Mouse (Mus musculus): ENCODE data around the gene Dusp13.

Gene Dusp13

DNA sequence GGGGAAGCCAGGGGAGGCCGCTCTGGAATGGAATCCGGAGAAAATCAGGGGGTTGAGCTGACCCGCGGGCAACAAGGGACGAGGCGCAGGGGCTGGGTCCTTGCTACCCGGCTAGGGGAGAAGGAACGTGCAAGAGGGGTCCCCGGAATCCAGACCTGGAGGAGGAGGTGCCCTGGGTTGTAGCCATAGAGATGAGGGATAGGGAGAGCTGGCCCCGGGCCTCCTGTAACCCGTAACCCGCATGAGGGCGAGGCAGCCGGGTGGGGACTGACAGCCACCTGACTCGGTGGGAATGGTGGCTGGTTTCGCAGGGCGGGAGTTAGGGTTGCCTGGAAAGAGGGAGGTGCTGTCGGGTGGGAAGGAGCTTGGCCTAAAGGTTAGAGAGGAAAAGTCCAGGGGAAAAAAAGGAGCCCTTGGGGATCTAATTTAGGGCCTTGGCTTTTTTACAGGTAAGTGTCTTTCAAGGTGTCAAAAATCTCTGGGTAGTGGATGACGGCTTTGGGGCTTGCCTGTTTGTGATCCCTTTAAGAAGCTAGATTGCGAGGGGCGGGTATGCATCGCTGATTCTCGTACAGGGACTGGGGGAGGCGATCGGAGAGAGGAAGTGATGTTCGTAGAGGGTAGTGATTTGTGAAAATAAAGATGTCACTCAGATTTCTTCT is at the start of gene Dusp13:
Dusp13 (minus strand) TSS at position 301 of the 662 bp plus-strand sequence.
- DNase-seq (ENCODE audit: inconsistent ontology term) = peak; percentile 82

DNA sequence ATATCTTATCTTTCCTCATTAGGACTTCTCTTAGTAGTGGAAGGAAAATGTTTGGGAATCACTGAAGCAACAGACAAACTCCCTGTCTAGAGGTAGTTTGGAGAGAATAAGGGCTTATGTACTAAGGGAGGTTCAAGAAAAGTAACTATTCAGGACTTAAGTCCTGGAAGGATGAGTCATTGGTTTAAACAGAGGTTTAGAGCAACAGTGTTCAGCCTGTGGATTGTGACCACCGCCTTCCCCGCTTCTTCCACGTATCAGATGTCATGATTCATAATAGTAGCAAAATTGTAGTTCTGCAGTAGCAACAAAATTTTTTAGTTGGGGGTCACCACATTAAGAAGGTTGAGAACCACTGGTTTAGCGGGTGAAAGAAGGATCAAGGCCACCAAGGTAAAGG is 49.7 kb upstream of the Dusp13 start:
- no peak for DNase-seq (ENCODE audit: inconsistent ontology term)

DNA sequence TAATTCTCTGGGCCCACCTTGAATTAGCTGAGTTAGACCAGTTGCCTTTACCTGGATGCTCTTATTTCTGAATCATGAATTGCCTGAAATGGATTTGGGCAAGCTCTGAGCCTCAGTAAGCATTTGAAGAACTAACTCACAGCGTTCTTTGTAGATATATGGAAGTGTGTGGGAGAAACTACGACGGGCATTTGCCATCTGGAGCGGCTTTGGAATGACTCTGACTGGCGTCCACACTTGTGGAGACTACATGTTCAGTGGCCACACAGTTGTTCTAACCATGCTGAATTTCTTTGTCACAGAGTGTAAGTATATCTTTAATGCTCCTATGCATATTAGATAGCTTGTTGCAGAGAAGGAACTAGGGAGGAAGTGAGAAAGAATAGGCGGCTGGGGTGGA is 41.3 kb upstream of the Dusp13 start:
- no peak for DNase-seq (ENCODE audit: inconsistent ontology term)

DNA sequence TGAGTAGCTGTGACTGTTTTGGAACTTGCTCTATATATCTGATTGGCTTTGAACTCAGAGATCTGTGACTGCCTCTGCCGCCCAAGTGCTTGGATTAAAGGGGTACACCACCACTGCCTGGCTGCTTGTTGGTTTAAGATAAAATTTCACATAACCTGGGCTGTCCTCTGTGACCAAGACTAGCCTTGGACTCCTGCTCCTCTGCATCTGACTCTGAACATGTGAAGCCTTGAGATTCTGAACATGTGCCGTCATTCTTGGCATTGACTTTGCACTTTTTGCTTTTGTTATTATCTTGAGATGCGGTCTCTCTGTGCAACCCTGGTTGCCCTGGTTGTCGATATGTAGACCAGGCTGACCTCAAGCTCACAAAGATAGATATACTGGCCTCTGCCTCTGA is 40.7 kb upstream of the Dusp13 start:
- DNase-seq (ENCODE audit: inconsistent ontology term) = no peak

DNA sequence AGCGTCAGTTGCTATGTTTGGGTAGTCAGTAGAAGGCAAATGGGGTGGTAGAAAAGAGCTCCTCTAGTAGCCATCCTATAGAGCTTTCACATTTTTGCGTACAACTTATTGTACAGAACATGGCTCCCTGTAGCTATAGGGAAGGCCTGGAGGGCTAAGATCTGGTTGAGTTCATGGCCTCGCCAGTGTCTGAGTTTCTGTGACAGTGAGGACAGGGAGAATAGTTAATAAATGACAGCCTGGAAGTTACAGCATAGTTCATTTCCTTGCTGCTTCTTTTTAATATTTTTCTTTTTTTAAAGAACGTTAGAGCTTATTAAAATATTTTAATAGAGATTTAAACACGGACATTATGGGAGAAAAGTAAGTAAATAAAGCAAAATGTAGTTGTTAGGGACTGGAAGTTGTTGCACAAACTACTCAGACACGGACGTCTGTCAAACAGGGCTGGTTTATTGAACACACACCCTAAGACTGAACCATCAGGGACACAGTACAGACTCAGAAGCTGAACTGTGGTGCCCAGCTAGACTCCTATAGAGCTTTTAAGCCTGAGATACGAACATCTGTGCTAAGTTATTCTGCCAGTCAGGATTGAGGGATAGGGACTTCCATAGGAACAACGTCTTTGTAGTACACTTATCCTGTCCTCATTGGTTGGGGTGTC is 39.7 kb upstream of the Dusp13 start:
- DNase-seq (ENCODE audit: inconsistent ontology term) = no peak

DNA sequence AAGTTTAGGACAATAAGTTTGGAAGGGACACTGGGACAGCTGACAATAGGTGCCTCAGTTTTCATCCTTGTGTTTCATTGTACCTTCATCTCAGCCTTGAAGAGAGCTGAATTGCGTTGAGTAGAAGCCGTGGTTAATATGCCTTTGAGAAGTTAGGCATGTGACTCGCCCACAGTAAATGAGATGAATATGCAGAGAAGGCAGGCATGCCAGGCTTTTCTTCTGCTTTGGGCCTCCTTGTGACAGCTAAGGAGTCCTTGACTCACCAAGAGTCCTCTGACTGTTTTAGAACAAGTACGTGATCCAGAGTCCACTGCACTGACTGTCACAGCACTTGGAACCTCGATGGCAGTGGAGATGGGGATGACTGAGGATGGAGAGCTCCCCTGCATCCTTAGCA is 37.1 kb upstream of the Dusp13 start:
- DNase-seq (ENCODE audit: inconsistent ontology term) = no peak

DNA sequence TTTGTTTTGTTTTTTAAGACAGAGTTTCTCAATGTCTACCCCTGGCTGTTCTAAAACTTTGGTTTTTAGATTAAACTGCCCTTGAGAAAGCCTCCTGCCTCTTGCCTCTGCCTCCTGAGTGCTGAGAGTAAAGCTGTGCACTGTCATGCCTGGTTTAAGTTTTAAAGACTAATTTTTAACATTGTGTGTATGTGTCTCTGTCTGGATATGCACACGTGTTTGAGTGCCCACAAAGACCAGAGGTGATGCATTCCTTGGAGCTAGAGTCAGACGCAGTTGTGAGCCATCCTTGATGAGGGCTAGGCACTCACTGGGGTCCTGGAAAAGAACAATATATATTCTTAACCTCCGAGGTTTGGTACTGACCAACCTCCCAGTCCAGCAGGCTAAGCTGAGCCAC is 36.4 kb upstream of the Dusp13 start:
- no peak for DNase-seq (ENCODE audit: inconsistent ontology term)

DNA sequence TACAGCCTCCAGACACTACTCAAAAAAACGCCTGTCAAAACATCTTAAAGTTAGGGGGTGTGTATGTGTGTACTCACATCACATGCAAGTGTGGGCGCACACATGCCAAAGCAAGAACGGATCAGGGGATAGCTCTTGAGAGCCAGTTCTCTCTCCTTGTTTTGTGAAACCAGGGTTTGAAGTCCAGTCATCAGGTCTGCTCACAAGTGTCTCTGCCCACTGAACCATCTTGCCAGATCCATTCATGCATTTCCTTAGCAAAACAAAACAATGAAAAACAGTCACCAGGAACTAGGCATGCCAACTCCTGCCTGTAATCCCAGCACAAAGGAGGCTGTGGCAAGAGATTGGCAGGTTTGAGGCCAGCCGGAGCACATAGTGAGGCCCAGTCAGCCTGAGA is 35.5 kb upstream of the Dusp13 start:
- DNase-seq (ENCODE audit: inconsistent ontology term) = no peak

DNA sequence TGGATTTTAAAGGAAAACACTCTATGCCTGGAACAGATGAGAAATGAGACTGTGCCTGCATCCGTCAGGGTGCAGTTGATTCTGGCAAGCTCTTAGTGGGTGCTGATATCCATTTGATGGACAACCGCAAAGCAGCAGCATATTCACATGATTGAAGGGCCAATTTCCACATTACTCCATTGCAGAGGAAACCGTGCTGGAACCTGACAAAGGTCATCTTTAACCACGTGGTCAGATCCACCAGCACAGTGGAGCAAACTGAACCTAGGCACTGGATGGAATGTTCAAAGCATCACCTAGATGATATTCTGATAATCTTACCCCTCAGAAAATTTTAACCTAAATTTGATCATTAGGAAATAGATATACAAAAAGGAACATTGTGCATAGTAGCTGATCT is 25.2 kb upstream of the Dusp13 start:
- no peak for DNase-seq (ENCODE audit: inconsistent ontology term)

DNA sequence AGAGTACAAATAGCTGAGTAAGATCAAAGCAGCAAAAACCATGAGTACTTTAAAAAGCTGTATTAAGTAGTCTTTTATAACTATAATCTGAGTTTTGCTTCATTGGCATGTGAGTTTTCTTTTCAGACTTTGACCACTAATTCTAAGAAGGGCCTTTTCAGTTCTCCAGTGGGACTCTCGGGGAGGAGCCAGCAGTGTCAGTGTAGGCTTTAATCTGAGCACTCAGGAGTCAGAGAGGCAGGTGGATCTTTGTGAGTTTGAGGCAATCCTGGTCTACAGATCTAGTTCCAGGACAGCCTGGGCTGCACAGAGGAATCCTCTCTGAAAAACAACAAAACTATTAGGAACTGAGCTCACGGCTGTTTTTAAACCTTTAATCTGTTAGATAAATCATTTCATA is 23.0 kb upstream of the Dusp13 start:
- no peak for DNase-seq (ENCODE audit: inconsistent ontology term)

DNA sequence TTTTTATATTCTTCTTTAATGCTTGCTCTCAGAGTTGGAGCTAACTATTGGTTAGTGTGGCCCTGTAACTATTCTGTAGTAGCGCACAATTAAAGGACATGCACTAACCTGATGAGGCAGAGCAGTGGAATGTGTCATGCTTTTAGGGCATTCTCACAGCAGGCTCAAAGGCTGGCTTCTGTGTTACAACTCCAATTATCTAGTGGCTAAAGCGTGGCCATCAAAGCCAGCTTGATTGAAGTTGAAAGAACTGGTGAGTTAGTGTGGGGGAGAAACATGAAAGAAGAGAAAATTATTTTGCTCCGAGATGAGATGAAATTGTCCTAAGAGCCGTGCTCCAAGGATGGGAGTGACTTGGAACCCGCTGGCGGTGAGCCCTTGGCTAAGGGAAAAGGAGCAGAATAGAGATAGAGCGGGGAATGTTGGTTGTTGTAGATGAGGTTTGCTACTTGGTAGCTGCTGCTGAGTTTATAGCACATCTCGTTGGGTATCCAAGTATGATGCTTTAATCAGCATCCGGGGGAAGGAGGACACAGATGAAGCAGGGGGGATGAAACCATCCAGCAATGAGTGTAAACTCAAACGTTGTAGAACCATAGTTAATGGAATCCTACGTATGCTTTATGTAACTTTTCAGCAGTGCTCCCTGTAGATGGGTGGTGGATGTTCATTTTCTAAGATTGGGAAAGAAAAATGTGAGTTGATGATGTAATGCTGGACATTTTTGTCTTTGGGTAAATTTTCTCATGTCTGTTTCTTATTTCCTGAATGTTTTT is 21.7 kb upstream of the Dusp13 start:
- peak; percentile 94 for DNase-seq (ENCODE audit: inconsistent ontology term)

DNA sequence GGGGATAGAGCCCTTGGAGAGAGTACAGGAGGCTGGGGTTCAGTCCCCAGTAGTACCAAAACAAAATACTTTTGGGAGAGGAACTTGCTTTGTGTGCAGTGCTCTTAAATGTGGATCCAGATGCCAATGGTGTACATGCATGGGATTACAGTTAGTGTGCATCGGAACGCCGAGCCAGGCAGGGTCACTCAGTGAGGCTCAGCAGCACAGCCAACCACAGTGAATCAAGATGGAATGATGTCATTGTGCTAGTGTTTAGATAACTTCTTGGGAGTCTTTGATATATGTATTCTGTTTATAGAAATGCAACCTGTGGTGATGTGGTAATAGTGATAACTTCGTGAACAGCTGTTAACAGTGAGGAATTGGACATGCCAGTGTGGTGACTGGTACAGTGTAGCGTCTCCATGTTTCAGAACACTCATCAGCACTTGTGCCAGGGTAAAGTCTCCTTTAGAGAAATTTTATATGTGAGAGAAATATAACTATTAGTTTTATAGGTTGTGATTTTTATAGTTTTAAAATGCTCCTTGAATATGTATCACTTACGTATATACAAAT is 15.5 kb upstream of the Dusp13 start:
- no peak for DNase-seq (ENCODE audit: inconsistent ontology term)

DNA sequence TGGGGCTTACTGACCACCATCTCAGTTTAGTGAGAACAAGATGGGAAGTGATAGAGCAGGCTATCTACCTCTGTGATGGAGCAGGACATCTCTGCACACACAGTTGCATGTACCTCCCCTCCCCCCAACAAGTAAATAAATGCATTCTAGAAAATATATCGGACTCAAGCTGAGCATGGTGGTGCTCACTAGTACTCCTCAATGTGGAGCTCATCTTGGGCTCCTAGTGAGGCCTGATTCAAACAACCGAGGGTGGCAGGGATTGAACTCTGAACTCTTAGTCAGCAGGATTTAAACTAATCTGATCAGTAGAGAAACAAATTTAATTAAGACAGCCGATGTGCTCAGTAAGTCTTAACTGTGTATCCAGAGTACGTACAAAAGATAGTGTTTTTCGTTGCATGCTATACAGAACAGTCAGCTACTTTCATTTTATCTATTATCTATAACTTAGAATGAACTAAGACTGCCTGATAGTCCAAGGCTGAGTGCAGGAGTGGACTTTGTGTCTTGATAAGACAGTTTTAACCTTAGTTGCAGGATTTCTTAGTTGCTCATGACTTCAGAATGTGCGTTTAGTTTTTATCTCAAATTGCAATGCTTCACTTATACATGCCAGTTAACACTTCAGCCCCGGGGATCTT is 14.9 kb upstream of the Dusp13 start:
- DNase-seq (ENCODE audit: inconsistent ontology term) = no peak

DNA sequence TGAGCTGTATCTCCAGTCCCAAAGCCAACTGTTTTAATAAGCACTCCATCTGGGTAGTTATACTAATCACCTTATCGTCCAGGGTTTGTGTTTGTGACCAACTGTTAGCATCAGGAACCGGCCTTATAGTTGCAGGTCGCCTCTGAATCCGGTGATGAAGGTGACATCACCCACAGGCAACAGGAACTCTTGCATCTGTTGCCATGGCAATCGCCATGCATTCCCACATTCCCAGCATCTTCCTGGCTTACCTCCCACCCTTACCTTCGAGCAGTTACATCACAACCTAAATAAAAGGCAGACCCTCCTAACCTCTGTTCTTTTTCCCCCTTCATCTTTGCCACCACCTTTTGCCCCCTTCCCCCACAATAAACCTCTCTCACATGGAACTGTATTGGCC is 13.7 kb upstream of the Dusp13 start:
- no peak for DNase-seq (ENCODE audit: inconsistent ontology term)

DNA sequence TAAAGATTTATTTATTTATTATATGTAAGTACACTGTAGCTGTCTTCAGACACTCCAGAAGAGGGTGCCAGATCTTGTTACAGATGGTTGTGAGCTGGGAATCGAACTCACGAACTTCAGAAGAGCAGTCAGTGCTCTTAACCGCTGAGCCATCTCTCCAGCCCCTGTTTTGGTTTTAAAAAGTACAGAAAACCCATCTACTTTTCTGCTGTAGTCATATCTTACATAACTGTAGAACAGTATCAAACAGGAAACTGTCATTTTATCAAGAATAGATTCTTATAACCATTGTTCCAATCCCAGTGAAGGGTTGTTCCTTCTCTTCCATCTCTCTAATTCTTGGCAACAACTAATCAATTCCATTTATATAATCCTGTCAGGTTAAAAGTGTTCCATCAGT is 12.8 kb upstream of the Dusp13 start:
- DNase-seq (ENCODE audit: inconsistent ontology term) = no peak

DNA sequence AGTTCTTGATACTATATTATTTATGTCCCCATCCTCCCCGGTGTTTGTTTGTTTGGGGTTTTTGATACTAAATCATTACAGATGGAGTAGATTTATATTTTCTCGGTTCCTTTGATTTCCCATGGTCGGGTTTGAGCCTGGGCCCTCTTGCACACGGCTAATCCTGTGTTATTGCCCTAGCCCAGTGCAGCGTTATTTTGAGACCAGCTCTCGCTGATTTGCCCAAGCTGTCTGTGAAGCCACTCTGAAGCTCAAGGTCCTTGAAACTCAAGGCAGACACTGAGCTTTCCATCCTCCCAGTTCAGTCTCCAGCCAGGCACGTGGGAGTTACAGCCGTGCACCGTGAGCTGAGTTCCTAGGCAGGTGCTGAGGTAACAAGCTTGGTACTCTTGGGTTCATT is 10.6 kb upstream of the Dusp13 start:
- DNase-seq (ENCODE audit: inconsistent ontology term) = no peak

DNA sequence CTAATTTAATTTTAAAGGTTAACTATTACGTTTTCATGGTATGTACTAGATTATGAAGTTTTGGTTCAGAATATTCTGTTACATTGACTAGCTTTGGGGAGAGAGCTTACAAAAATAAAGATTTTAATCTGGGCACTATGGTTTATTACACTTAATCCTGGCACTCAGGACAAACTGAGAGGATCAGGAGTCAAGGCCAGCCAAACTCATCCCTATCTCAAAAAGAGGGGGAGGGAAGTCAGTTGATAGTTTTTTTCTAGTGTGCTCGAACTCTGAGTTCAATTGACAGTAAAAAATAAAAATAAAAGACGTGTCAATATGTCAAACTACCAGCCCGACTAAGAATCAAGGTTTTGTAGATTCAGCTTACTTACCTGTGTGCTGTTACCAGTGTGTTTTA is 2.4 kb upstream of the Dusp13 start:
- no peak for DNase-seq (ENCODE audit: inconsistent ontology term)

DNA sequence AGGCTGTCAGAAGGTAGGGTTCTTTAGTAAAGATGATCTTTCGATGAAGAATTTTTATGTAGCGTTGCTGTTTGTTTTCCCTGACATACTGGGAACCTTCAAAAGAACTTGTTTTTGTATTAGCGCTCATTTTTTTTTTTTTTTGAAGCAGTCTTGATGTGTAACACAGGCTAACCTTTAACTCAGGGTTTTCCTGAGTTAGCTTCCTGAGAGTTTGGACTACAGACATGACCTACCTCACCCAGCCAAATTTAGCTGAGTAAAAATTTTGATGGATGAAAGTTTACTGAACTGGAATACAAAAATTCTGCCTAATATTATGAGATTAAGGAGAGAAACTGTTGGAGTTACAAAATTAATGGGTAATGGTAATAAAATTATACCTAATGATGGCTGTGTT is 1.4 kb upstream of the Dusp13 start:
- DNase-seq (ENCODE audit: inconsistent ontology term) = no peak

DNA sequence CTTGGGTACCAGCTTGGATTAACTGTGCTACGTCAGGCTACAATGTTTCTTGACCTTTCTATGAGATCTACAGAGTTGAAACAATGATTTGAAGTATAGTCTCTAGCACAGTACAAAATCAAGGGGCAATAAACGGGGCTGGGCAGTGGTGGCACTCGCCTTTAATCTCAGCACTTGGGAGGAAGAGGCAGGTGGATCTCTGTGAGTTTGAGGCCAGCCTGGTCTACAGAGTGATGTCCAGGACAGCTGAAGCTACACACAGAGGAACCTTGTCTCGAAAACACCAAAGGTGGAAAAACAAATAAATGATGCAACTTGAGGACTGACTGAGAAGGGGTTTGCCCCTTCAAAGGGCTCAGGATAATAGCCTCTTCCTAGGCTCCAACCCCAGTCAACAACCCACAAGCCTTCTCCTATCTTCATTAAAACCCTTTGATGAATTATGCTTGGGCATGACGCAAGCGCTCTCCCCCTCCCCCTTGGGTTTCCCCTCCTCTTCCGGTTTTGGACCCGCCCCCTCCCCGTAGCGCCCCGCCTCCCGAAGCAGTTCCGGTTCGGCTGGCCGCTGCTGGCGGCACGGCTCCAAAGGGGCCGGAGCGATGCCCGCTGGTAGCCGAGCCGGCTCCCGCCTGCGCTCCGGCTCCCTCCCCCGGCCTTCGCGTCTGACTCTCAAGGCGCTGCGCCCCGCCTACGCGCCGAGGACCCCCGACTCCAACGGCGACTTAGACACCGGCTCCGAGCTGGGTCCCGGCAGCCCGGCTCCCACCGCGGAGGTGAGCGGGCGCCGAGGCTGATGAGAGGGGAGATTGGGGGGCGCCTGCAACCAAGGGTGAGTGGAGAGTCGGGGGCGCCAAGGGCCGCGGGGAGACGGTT is 737 bp downstream of the Dusp13 start, which contains the start of gene Samd8:
Samd8 (plus strand) TSS at position 524 of the 873 bp plus-strand sequence.
- peak; percentile 95 for DNase-seq (ENCODE audit: inconsistent ontology term)

DNA sequence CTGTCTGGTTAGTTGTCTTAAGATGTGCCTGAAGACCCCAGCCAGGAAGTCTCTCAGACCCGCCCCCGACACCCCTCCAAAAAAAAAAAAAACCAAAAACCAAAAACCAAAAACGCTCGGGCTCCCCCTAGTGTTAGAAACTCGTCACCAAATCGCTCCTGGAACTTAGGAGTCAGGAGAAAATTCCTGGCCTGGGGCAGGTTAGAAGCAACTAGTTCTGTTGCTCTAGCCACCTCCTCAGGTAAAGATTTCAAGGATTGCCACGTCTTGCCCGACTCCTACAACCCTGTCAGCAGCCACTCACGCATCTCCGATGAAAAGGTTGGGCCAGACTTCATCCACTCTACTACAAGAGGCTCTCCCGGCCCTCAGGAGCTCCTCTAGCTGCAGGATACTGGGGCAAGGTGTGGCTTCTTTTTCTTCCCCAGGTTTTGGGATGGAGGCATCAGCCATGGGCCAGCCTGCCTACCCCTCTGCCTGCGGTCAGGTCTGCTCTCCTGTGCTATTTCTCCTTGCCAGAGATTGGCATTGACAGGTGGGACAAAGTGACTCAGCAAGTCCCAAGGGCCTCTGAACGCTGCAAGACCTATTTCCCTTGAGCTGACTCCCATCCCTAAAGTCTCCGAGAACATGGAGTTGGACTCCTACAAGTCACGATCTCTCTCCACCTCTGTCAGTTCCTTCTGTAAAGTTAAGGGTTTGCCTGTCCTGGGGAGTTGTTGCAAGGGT is 2.7 kb downstream of the Dusp13 start:
- no peak for DNase-seq (ENCODE audit: inconsistent ontology term)

All from Muller cell, postnatal 12 days (primary cell).